Mouse (Mus musculus) hindbrain, postnatal 0 days (tissue): Measurements from ENCODE around the gene Cit. TPM values are rescaled to one million over a fixed set of nuclear protein-coding genes. Genes with fewer than 3 reads are reported as not detected.
A peak's percentile ranks its signal among the peaks of the same experiment; 100 is the strongest.

ENCODE experiments used
- ATAC-seq: fragments of 200-750 bp; cut with Nextera tagmentation; 2 replicates; pipeline ENCODE4 v1.8.0; 2017; ENCODE audit warnings: mild to moderate bottlenecking, moderate TSS enrichment, moderate library complexity
- DNase-seq: peaks from one replicate; pipeline ENCODE4 v3.0.0-alpha.2; 2015; ENCODE audit warnings: low spot score
- H3K27ac ChIP-seq: fragments of 300-500 bp; sonication (generic); 2 replicates; pipeline ENCODE4 v1.5.1; 2014; ENCODE audit warnings: mild to moderate bottlenecking
- H3K27me3 ChIP-seq: fragments of 300-500 bp; sonication (generic); 2 replicates; pipeline ENCODE4 v1.6.1; 2014; ENCODE audit warnings: low read length, mixed read lengths; ENCODE audit not compliant: insufficient read depth
- H3K36me3 ChIP-seq: fragments of 300-500 bp; sonication (generic); 2 replicates; pipeline ENCODE4 v1.6.1; 2014; ENCODE audit warnings: low read length, mixed read lengths; ENCODE audit not compliant: insufficient read depth
- H3K4me1 ChIP-seq: fragments of 300-500 bp; sonication (generic); 2 replicates; pipeline ENCODE4 v1.6.1; 2014; ENCODE audit warnings: antibody characterized with exemption, low read length, mixed read lengths; ENCODE audit not compliant: insufficient read depth
- H3K4me2 ChIP-seq: fragments of 300-500 bp; sonication (generic); 2 replicates; pipeline ENCODE4 v1.6.1; 2014; ENCODE audit warnings: low read depth, mild to moderate bottlenecking, low read length, moderate library complexity, mixed read lengths
- H3K4me3 ChIP-seq: fragments of 300-500 bp; sonication (generic); 2 replicates; pipeline ENCODE4 v1.5.1; 2014; ENCODE audit warnings: low read length
- H3K9ac ChIP-seq: fragments of 300-500 bp; sonication (generic); replicated peaks from 2 replicates; pipeline ENCODE4 v1.6.1; 2014; ENCODE audit warnings: mild to moderate bottlenecking, low read length, moderate library complexity, mixed read lengths
- H3K9me3 ChIP-seq: fragments of 300-500 bp; sonication (generic); 2 replicates; pipeline ENCODE4 v1.6.1; 2016; ENCODE audit warnings: low read length, mixed read lengths
- CTCF ChIP-seq: IDR thresholded peaks from 2 replicates; pipeline ENCODE4 v1.5.1; 2016; ENCODE audit warnings: antibody characterized with exemption, control low read depth, low read depth
- WGBS: fragments of 180-500 bp; shearing (Covaris S2); extraction: QIAGEN DNeasy Blood & Tissue Kit; methylation state at CpG from one replicate; pipeline ENCODE4 v1.1.7; 2014; 5-methylcytosine and 5-hydroxymethylcytosine counted together
- polyA plus RNA-seq: library from polyadenylated mRNA; unstranded; fragments of >200 nt; fragmentation: Nextera tagmentation; extraction: Ambion mirVana; gene quantifications from 2 replicates; pipeline ENCODE4 v1.2.1, GENCODE M21; 2015
- total RNA-seq: library from RNA; depleted of rRNA; stranded (reverse); fragments of >200 nt; gene quantifications from 2 replicates; pipeline ENCODE4 v1.2.3, GENCODE M21; 2014

Cit gene
- total and polyA plus RNA-seq, 2 experiments from 2014 or later, result 30.2 to 36.7 TPM

DNA sequence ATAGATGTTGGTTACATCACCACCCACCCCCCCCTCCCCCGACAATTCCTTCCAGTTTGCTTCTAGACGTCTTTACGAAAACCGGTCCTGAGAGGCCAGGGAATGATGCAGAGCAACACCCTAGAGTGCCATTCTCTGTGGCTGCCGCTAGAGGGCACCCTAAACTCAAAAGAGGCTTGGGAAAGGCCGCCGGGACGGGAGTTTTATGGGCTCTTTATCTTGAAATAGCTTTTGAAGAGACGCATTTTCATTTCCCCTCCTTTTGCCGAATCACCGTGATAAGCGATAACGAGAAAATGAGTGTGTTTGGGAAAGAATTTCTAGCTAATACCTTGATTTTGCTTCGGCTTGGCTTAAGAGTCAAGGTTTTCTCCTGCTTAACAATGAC lies 186.1 kb downstream of the Cit start:
- H3K9ac ChIP-seq, result no peak overlapping the region
- H3K27ac ChIP-seq, result no peak overlapping the region; the same call in 1 of the 2 replicates
- DNase-seq, result peak; percentile 91
- TF ChIP-seq CTCF, result peak; percentile 89
- H3K4me1 ChIP-seq, result no peaks in the 10 kb centered on the region
- H3K4me3 ChIP-seq, result peak overlapping the region; percentile 4; the same call in 1 of the 2 replicates
- H3K36me3 ChIP-seq, result no peaks in the 10 kb centered on the region
- peak overlapping the region; percentile 55 for H3K4me2 ChIP-seq
- 4% methylated on average over 14 of the region's 14 CpGs for WGBS
- no peaks in the 10 kb centered on the region for H3K27me3 ChIP-seq
- no peaks in the 10 kb centered on the region for H3K9me3 ChIP-seq
- peak; percentile 72 for ATAC-seq

DNA sequence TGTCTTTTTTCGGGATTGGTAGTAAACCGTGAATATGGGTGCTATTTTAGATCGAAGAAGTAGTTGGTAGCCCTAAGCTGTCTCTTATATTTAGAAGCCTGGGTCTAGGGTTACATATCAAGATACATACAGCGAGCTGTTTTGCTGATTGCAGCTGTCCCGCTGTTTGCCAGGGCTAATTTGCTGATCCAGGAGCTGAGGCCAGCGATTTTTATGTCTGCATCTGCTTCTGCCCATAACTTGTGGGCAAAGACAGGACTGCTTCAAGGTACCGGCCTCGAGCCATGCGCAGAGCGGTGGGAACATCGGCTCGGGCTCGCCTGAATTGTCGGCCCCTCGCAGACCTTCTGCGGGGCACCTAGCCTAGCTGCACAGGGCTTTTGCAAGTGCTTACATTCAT lies 191.4 kb downstream of the Cit start:
- no peak overlapping the region for H3K4me2 ChIP-seq
- H3K36me3 ChIP-seq, result no peaks in the 10 kb centered on the region
- ATAC-seq (no peak), DNase-seq (no peak)
- no peak overlapping the region for H3K27ac ChIP-seq
- no peaks in the 10 kb centered on the region for H3K4me1 ChIP-seq
- no peak overlapping the region for H3K4me3 ChIP-seq
- no peaks in the 10 kb centered on the region for H3K27me3 ChIP-seq
- TF ChIP-seq CTCF, result no peak
- WGBS, result 50% methylated on average over 16 of the region's 16 CpGs
- no peaks in the 10 kb centered on the region for H3K9me3 ChIP-seq
- H3K9ac ChIP-seq, result no peak overlapping the region

DNA sequence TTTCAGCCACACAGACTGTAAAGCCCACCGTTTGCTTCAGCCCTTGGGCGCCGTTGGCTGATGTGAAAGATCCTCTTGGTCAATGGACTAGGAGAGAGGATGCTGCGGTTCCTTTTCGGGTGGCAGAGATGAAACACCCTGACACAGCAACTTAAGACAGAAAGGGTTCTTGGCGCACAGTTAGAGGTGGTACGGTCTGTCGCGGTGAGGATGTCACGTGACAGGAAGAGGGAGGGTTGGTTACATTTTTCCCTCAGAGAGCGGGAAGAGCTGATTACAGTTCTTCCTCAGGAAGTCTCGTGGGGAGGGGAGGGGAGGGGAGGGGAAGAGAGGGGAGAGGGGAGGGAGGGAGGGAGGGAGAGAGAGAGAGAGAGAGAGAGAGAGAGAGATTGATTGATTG lies 192.7 kb downstream of the Cit start:
- Histone ChIP-seq H3K4me3 (no peak overlapping the region), H3K27me3 (no peaks in the 10 kb centered on the region), H3K9ac (no peak overlapping the region), H3K36me3 (no peaks in the 10 kb centered on the region), H3K27ac (no peak overlapping the region), H3K4me2 (no peak overlapping the region), H3K4me1 (no peaks in the 10 kb centered on the region), H3K9me3 (no peaks in the 10 kb centered on the region)
- ATAC-seq (no peak), DNase-seq (no peak)
- WGBS, result 73% methylated on average over 12 of the region's 12 CpGs
- no peak for TF ChIP-seq CTCF

DNA sequence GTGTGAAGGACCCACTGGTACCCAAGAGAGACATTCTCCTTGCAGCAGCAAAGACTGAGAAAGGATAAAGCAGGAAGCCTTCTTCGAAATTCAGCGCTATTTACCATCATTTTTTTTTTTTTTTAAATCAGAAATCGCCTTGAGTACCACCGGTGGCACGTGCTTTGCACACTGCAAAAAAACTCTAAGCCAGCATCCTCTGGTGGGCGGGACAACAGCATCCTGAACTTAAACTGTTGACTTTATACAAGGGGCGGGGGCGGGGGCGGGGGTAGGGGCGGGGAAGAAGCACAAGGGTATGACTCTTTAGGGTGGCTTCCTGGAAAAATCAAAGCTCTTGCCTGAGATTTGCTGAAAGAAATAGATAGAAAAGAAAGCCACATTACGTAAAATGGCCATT lies 194.6 kb downstream of the Cit start:
- TF ChIP-seq CTCF, result no peak
- no peaks in the 10 kb centered on the region for H3K4me1 ChIP-seq
- no peaks in the 10 kb centered on the region for H3K9me3 ChIP-seq
- ATAC-seq (no peak), DNase-seq (no peak)
- H3K4me3 ChIP-seq, result no peak overlapping the region
- 37% methylated on average over 11 of the region's 11 CpGs for WGBS
- H3K36me3 ChIP-seq, result no peaks in the 10 kb centered on the region
- H3K4me2 ChIP-seq, result no peak overlapping the region
- no peaks in the 10 kb centered on the region for H3K27me3 ChIP-seq
- H3K27ac ChIP-seq, result no peak overlapping the region
- H3K9ac ChIP-seq, result no peak overlapping the region

DNA sequence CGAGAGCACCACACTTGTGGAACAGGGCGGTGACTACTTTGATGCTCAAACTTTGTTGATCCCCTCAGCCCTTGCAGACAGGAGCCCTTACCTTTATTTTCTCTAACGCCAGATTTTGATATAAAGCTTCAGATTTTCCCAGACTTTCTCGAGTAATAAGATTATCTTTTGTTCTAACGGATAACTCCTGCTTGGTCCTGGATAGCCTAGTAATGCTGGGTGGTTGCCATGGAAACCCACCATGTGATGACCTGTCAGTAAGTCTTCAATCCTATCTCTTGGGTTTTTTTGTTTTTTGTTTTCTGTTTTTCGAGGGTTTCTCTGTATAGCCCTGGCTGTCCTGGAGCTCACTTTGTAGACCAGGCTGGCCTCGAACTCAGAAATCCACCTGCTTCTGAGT lies 197.2 kb downstream of the Cit start:
- ATAC-seq (no peak), DNase-seq (no peak)
- H3K36me3 ChIP-seq, result no peaks in the 10 kb centered on the region
- no peak for TF ChIP-seq CTCF
- no peaks in the 10 kb centered on the region for H3K27me3 ChIP-seq
- 57% methylated on average over 7 of the region's 7 CpGs for WGBS
- no peak overlapping the region for H3K9ac ChIP-seq
- H3K9me3 ChIP-seq, result no peaks in the 10 kb centered on the region
- H3K27ac ChIP-seq, result no peak overlapping the region
- H3K4me3 ChIP-seq, result no peak overlapping the region
- no peaks in the 10 kb centered on the region for H3K4me1 ChIP-seq
- no peak overlapping the region for H3K4me2 ChIP-seq

DNA sequence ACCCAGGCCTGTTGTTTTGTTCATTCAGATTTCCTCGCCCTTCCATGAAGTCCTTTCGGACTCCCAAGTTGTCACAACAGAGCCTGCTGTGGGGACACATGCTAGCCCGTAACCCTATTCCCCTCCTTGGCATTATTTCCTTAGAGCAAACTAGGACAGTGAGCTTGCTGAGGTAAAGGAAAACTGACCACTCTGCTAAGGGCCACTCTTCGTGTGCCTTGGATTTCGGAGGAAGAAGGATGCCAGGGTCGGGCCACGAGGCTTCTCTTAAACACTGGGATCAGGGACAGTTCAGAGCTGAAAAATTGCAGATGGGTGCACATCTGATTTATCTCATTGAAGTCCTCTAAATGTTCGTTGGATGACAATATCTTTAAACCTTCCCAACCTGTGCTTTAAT lies 200.5 kb downstream of the Cit start:
- Histone ChIP-seq H3K4me2 (no peak overlapping the region), H3K4me3 (no peak overlapping the region), H3K27ac (no peak overlapping the region), H3K9me3 (no peaks in the 10 kb centered on the region), H3K9ac (no peak overlapping the region), H3K36me3 (no peaks in the 10 kb centered on the region), H3K4me1 (no peaks in the 10 kb centered on the region), H3K27me3 (no peaks in the 10 kb centered on the region)
- ATAC-seq (no peak), DNase-seq (no peak)
- no peak for TF ChIP-seq CTCF
- WGBS, result 86% methylated on average over 8 of the region's 8 CpGs

DNA sequence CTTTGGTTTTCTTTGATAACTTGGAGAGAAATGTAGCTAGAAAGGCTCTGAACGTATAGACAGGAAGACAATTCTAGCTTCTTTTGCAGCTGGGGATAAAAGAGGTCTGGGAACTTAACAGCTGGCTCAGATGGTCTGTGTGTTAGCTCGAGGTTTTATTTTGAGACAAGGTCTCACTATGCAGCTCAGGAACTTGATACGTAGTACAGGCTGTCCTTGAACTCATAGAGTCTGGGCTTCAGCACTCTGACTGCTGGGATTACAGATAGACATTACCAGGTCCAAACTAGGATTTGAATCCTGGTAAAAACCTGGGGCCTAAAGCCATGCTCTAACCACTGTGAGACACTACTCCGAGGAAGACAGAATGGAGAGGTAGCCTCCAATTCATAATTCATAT lies 201.2 kb downstream of the Cit start:
- H3K4me2 ChIP-seq, result no peak overlapping the region
- H3K4me1 ChIP-seq, result no peaks in the 10 kb centered on the region
- H3K36me3 ChIP-seq, result no peaks in the 10 kb centered on the region
- TF ChIP-seq CTCF, result no peak
- H3K9ac ChIP-seq, result no peak overlapping the region
- DNase-seq, result no peak
- H3K9me3 ChIP-seq, result no peaks in the 10 kb centered on the region
- H3K4me3 ChIP-seq, result no peak overlapping the region
- H3K27ac ChIP-seq, result no peak overlapping the region
- WGBS, result 82% methylated on average over 4 of the region's 4 CpGs
- H3K27me3 ChIP-seq, result no peaks in the 10 kb centered on the region
- no peak for ATAC-seq

DNA sequence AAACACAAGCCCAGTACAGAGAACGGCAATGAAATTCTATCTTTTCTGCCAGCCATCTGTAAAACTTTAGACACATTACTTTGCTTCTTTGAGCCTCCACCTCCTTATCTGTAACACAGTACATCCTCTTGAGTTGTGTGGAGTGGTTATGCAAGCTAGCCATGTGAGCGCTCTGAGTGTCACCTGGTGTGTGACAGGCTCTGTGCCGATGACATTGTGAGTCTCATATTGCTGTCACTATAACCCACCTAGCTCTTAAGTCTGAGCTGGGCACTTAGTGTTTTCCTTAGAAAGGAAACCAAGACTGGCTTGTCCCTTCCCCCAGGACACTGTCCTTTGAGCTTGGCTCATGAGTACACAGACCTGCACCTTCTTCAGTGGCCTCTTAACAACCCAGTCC lies 203.2 kb downstream of the Cit start:
- Histone ChIP-seq H3K4me1 (no peaks in the 10 kb centered on the region), H3K36me3 (no peaks in the 10 kb centered on the region), H3K27ac (no peak overlapping the region), H3K27me3 (no peaks in the 10 kb centered on the region), H3K9ac (no peak overlapping the region), H3K4me2 (no peak overlapping the region), H3K9me3 (no peaks in the 10 kb centered on the region), H3K4me3 (no peak overlapping the region)
- 99% methylated on average over 3 of the region's 3 CpGs for WGBS
- DNase-seq, result no peak
- no peak for TF ChIP-seq CTCF
- ATAC-seq, result no peak
